Mouse (Mus musculus) brown adipose tissue, adult 24 weeks (tissue): Measurements from ENCODE around the gene Abca12. TPM values are rescaled to one million over a fixed set of nuclear protein-coding genes. Genes with fewer than 3 reads are reported as not detected.

Experiments
- H3K27ac ChIP-seq: fragments of 200-500 bp; replicated peaks from 2 replicates; pipeline ENCODE4 v1.5.1; 2012; ENCODE audit warnings: low read depth, mild to moderate bottlenecking, low read length
- H3K4me1 ChIP-seq: fragments of 200-500 bp; 2 replicates; pipeline ENCODE4 v1.6.1; 2012; ENCODE audit warnings: low read length, mixed read lengths; ENCODE audit not compliant: control insufficient read depth, insufficient read depth, insufficient read length
- H3K4me3 ChIP-seq: fragments of 200-500 bp; 2 replicates; pipeline ENCODE4 v1.5.1; 2012; ENCODE audit warnings: low read depth, mild to moderate bottlenecking, low read length, moderate library complexity; ENCODE audit not compliant: insufficient read depth
- polyA plus RNA-seq: library from polyadenylated mRNA; stranded (reverse); fragments of >200 nt; gene quantifications from 2 replicates; pipeline ENCODE4 v1.2.4, GENCODE M21; 2012; ENCODE audit not compliant: missing spikeins, insufficient read depth, insufficient read length

Abca12 gene
- not detected in 2 replicates for polyA plus RNA-seq

DNA sequence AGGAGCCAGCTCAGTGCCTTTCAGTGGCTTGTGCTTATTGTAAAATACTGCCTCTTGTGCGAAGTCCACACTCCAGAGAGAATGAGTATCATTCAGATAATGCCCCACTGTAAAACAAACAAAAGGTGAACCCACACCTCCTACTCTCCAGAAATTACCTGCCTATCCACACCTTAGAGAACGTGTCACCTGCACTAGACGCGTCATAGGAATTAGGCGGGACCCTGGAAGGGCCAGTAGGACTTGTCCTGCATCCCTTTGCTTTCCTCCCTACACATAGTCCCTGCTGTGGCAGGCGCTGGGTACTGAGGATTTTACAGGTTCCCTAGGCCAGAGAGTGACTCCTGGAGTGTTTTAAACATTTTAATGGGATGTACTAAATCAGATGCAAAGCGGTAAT, at the start of gene Abca12:
TSS of gene Abca12 (minus strand) at position 101 of the 400 bp plus-strand sequence.
- H3K4me1 ChIP-seq = no peaks in the 10 kb centered on the region
- H3K4me3 ChIP-seq = no peak within 1 kb of the TSS
- no peak within 1 kb of the TSS for H3K27ac ChIP-seq

DNA sequence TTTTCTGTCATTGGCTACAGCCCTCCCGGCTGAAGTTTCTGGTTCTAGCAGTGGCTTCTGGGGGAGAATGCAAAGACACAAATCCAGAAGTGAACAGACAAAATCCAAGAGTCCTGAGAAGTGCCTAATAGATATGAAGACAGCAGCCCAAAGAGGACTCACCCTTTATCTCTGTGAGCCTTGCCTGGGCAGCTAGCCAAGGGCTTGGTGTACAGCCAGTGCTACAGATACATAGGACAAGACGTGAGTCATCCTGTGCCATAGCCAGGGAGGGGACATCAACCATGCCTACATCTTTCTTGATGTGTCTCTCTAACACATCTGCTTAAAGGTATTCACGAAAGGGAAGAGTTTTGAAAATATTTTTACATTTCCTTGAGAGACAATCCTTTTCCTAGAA, 43.3 kb upstream of the Abca12 start:
- no peak overlapping the region for H3K4me3 ChIP-seq
- H3K27ac ChIP-seq = no peak overlapping the region
- no peaks in the 10 kb centered on the region for H3K4me1 ChIP-seq

DNA sequence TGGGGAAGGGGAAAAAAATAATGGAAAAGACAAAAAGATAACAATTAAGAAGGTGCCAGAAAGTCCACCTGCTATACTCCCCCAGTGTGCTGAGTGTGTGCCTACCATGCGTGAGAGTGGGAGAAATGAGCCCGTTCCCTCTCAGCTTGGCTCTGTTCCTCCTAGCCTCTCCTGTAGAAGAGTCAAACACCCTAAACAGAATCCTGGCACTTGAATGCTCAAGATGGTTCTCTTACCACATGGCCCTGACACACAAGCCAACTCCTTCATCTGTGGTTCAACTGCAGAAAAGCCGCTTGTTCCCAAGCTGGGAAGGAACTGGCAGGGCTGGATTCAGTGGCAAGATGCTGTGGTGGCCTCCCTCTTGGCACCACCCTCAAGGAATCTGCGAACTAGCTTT, 32.7 kb upstream of the Abca12 start:
- Histone ChIP-seq H3K4me1 (no peaks in the 10 kb centered on the region), H3K4me3 (no peak overlapping the region), H3K27ac (no peak overlapping the region)

DNA sequence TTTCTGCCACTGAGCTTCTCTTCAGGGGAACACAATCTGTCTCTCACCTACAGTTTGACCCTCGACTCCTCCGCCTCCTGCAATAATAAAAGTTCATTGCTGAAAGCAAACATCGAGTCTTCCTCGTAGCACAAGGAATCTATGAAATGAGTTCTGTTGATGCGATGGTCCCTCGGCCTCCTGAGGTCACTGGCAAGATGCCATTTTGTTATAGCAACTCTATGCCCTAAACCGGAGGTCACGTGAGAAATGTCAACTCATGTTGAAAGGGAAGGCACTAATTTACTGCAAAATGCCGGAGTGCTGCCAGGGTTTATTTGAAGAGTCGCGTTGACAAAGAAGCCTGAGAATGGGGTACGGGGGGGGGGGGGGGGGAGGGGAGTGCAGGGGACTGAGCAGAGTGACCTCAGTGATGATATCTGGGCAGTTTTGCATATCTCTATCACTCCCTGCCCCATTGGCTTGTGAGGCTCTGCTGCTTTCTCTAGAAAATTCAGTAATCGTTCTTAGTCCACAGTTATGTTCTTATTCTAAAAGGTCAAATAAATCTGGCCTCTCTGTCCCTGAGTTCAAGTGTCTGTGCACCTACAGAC, 7.1 kb upstream of the Abca12 start:
- Histone ChIP-seq H3K4me3 (no peak overlapping the region), H3K4me1 (no peaks in the 10 kb centered on the region), H3K27ac (no peak overlapping the region)

DNA sequence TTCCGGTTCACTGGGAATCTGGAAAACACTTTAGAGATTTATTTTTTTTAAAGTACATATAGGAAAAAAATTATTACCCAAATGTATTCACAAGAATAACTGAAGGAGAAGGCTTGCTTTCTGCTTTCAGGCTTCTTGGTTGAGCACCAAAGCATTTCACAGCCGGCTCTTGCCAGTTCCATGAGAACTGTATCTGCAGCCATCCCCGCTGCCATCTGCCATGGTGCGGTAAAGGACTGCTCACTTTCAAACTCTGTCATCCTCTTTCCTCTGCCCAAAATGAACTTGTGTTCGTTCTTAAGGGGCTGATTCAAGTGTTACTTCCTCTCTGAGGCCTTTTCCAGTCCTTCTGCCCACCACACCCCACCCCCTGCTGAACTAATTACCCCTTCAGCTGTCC, 3.8 kb upstream of the Abca12 start:
- Histone ChIP-seq H3K4me3 (no peak overlapping the region), H3K4me1 (no peaks in the 10 kb centered on the region), H3K27ac (no peak overlapping the region)

DNA sequence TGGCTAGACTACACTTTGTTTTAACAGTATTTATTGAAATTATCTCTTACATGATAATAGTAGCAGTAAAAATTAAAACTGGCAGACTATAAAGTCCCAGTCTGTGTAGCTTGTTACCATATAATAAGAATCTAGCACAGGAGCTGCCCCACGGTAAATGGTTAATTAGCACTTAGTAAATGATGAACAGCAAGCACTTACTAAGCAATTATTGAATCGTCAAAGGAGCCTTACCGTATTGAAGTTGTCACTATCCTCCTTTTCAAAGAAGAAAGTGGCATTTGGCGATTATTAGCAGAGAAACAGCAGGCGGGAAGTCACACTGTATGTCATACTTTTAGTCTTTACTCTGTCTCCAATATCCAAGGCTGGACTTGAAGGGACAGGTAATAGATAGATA, 3.2 kb upstream of the Abca12 start:
- Histone ChIP-seq H3K4me3 (no peak overlapping the region), H3K27ac (no peak overlapping the region), H3K4me1 (no peaks in the 10 kb centered on the region)

DNA sequence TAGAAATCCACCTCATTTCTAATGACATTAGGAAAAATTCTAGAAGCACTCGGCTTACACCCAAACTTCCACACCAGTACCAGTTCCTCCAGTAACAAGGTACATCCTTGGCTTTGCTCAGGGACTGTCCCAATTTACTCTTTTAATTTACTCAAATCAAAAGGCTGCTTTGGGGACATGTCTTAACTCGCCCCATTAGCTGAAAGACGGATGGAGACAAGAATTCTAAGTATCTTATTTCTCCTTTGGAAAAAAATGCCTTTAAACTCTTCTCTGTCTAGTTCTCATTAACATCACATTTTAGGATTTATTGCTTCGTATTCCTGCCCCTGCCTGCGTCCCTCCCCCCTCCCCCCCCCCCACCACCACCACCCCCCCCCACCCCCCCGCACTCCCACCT, 626 bp downstream of the Abca12 start:
- H3K4me3 ChIP-seq = no peak overlapping the region
- H3K27ac ChIP-seq = no peak overlapping the region
- H3K4me1 ChIP-seq = no peaks in the 10 kb centered on the region

DNA sequence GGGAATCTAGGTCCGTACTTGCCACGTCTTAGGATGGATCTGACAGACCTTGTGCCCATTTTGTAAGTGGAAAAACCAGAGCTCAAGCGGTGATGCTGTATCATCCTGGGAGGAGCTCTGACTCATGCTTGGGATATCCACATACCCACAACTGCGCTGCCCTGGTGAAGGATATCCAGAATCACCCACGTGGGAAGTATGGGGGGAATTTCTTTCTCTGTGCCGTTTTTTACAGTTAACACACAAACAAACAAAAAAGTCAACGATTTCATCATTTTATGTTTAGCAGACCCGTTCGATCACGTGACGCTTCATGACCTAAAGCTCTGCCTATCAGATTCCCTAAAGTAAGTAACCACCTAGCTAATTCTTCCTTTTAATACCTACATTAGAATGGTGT, 1.6 kb downstream of the Abca12 start:
- no peak overlapping the region for H3K4me3 ChIP-seq
- no peaks in the 10 kb centered on the region for H3K4me1 ChIP-seq
- H3K27ac ChIP-seq = no peak overlapping the region

DNA sequence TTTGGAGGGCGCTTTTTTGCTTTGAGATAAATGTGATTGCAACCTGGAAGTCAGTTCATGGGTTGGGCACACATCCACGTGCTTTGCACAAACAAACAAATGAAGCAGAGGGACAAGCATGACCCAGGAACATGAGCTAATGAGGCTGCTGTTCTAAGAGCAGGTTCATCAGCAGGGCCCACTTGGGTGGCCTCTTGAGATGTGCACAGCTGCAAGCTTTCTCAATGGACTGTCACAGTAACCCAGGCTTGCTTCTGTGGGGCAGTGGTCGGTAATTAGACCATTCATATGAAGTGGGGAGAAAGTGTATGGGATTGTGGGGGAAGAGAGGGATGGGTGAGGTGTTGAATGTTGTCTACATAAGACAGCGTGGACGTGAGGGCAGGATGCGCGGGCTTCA, 7.0 kb downstream of the Abca12 start:
- no peak overlapping the region for H3K27ac ChIP-seq
- H3K4me1 ChIP-seq = no peaks in the 10 kb centered on the region
- H3K4me3 ChIP-seq = no peak overlapping the region

DNA sequence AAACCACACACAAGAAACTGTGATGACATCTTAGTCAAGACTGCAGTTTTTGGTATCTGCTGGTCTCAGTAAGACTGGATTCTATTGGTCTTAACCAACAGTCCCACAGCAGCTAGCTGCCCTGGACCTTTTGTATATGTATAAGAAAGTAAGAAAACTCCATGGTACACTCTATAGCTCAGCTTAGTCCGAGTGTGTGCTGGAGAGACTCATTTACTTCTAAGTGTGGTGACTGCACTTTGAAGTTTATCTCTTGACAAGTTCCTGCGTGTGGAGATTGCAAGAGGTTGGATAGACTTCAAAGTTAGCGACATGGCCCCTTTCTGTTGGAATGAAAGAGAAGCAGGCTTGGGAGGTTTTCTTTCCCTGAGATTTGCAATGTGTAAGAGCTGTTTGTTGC, 17.1 kb downstream of the Abca12 start:
- Histone ChIP-seq H3K4me1 (no peaks in the 10 kb centered on the region), H3K27ac (no peak overlapping the region), H3K4me3 (no peak overlapping the region)

DNA sequence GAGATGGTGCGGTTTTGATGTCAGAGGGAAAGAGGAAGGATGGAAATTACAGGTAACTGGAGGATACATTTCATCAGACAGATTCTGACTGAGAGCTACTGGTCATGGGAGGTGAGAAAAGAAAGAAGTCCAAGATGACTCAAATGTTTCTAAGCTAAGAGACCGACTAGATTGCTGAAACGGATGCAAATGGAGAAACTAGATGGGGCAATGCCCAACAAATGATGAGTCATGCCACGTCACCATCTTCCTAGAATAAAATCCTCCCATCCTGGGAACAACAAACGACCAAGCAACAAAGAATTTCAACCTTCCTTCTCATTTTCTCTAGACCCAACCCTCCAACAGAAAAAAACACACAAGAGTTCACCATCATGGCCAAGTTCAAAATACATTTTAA, 18.6 kb downstream of the Abca12 start:
- Histone ChIP-seq H3K4me3 (no peak overlapping the region), H3K27ac (no peak overlapping the region), H3K4me1 (no peaks in the 10 kb centered on the region)

DNA sequence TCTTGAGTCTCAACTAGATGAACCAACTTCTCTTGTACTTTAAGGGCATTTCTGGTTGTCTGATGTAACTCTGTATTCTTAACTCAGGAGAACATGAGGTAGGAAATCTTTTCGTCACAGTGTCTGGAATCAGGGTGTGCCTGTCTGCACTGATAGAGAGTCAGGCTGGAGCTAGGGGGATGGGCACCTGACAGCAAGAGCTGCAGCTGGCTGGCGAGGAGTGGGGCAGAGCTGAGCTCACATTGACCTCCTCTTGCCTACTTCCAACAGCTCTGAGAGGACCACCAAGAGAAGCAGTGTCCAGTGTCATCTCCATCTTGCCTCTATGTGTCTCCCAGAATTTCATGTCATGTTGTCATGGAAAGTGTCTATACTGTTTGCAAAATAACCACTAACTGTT, 20.5 kb downstream of the Abca12 start:
- Histone ChIP-seq H3K4me3 (no peak overlapping the region), H3K27ac (no peak overlapping the region), H3K4me1 (no peaks in the 10 kb centered on the region)

DNA sequence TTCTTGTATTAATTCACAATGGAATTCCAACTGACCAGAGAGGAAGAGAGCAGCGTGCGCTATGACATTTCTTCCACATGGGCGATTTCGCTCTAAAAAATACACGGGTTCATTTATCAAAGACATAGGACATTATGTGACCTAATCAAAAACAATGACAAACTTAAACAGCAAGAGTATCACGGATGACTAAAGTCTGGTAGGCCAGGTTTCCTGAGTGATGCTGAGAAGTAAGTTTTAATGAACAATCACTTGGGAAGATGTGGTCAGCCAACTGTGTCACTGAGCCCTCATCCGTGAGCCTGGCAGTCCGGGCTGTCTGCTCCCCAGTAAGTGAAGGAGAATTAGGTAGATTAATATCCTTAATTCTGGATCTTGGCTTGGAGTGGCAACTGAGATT, 21.2 kb downstream of the Abca12 start:
- H3K4me1 ChIP-seq = no peaks in the 10 kb centered on the region
- H3K4me3 ChIP-seq = no peak overlapping the region
- no peak overlapping the region for H3K27ac ChIP-seq

DNA sequence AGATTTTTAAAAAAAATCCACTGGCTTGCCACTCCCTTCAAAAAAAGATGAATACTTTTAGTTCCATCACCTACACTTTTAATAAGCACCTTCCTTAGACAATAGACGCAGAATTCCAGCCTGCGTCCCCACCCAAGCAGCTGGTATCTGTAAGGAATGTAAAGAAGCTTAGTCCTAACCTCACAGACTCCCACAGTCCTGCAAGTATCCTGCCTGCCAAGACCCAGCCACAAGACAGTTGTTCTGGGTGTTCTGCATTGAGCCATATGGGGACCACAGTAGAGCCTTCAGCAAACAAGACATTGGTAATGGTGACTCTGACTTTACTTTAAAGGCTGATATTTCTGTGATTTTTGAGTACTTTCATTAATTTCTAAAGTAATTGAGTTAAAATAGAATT, 22.2 kb downstream of the Abca12 start:
- H3K4me3 ChIP-seq = no peak overlapping the region
- no peaks in the 10 kb centered on the region for H3K4me1 ChIP-seq
- H3K27ac ChIP-seq = no peak overlapping the region

DNA sequence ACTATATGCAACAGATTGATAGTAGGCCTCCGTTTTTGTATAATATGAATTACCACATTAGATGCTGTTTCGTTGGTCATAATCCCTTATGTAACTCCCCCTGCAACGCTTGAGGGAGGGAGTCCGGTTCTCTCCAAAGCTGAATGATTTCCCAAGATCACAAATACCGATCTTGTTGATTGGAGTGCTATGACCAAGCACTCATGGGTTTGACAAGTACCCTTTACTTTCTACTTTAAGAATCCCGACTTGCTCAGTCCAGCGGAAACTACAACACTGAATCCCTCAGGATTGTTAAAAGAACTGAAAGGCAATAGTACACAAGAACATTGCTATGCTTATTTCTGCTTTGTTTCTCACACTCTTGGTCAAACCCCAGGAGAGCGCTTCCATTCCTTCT, 28.1 kb downstream of the Abca12 start:
- H3K4me1 ChIP-seq = no peaks in the 10 kb centered on the region
- H3K4me3 ChIP-seq = no peak overlapping the region
- no peak overlapping the region for H3K27ac ChIP-seq

DNA sequence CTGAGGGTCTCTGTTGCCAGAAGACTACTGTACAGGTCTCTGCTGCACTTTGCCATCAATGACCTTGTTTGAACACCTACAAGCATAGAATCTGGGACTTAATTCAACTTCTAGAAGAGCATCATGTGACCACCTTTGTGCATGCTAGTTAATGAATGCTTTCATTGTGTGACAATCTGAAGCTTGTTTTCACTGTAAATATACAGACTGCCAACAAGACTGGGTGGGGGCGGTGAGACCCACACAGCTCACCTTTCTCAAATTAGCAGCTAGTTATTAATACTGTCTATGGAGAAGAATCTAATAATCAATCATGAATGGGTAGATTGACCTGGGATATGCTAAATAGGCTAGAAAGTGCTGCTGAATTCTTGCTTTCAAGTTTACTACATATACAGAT, 30.6 kb downstream of the Abca12 start:
- no peak overlapping the region for H3K4me3 ChIP-seq
- H3K4me1 ChIP-seq = no peaks in the 10 kb centered on the region
- no peak overlapping the region for H3K27ac ChIP-seq

DNA sequence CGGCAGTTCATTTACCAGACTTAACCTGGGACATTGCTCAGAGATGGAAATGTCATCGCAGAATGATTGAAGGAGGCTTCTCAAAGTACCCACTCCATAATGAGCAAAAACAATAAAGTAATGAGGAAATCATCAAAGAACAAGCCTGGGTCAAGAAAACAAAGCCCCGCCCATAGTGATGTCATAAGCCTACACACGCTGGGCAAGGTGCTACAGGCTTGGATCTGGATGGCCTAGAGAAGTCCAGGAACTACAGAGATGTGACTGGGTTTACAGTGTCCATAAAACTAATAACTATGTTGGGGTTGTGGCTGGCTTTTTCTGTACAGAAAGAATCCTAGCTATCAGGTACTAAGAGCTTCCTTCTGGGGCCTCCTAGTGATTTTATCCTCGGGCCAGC, 41.6 kb downstream of the Abca12 start:
- Histone ChIP-seq H3K27ac (no peak overlapping the region), H3K4me3 (no peak overlapping the region), H3K4me1 (no peaks in the 10 kb centered on the region)
